Comparison of ENCODE assay signal across 20 mouse cellular contexts in the genomic region with DNA sequence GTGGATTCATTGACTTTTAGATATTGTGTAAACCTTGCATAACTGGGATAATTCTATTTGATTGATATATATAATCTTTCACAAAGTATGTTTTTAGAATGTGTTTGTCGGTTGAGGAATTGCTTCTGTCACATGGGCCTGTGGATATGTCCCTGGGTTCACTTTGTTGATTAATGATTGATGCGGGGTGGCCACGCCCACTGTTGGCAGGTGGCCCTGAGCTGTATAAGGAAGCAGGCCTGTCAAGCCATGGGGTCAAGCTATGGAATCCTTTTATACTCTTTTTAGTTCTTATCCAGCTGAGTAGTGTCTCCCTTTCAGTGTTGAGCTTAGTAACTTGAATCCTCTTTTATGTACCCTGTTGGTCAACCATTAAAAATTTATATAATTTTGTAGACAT.
DNase-seq lines count a peak whose midpoint lies in the region; ATAC-seq and TF ChIP-seq lines count a peak whose summit lies in the region.
"Had no signal": no experiment of that assay in that cellular context is flagged by ENCODE, and none has a peak within 500 bp of the region (broad histone marks: within the 10 kb centered on the region; RNA-seq: fewer than 3 reads in every experiment).

No protein-coding gene starts in this region.

- H3K4me3 ChIP-seq in heart, embryonic 10.5 days = no peak overlapping the region
- no peak overlapping the region for H3K4me3 ChIP-seq in liver, adult 2 months (ENCODE audit: insufficient read depth, low read depth, low read length)
- no peak overlapping the region for H3K4me3 ChIP-seq in liver, embryonic 11.5 days (ENCODE audit: low read depth, low read length)
- no peak overlapping the region for H3K4me3 ChIP-seq in midbrain, postnatal 0 days (ENCODE audit: low read depth, low read length)
- H3K4me3 ChIP-seq: hindbrain, embryonic 13.5 days; limb, embryonic 12.5 days had no signal

- H3K27me3 ChIP-seq in heart, embryonic 10.5 days (ENCODE audit: insufficient read depth, poor library complexity, severe bottlenecking) = no peaks in the 10 kb centered on the region
- no peaks in the 10 kb centered on the region for H3K27me3 ChIP-seq in liver, adult 2 months (ENCODE audit: control insufficient read depth, insufficient read depth, low read length)
- no peaks in the 10 kb centered on the region for H3K27me3 ChIP-seq in liver, embryonic 11.5 days (replicated peaks; ENCODE audit: control insufficient read depth, insufficient read depth, low read length)
- no peaks in the 10 kb centered on the region for H3K27me3 ChIP-seq in midbrain, postnatal 0 days (ENCODE audit: insufficient read depth, low read length)
- H3K27me3 ChIP-seq: hindbrain, embryonic 13.5 days; limb, embryonic 12.5 days had no signal

- H3K9me3 ChIP-seq in heart, embryonic 10.5 days = no peaks in the 10 kb centered on the region
- no peaks in the 10 kb centered on the region for H3K9me3 ChIP-seq in liver, embryonic 11.5 days (ENCODE audit: control insufficient read depth, low read length)
- H3K9me3 ChIP-seq in midbrain, postnatal 0 days (ENCODE audit: low read length) = no peaks in the 10 kb centered on the region
- H3K9me3 ChIP-seq: hindbrain, embryonic 13.5 days; limb, embryonic 12.5 days had no signal

- DNase-seq in heart, adult 11 months = peak; percentile 36
- no peak for DNase-seq in heart, embryonic 10.5 days (ENCODE audit: low spot score)
- peak; percentile 8 for DNase-seq in liver, adult 2 months (ENCODE audit: extremely low read depth, low read depth, low spot score)
- no peak for DNase-seq in liver, embryonic 11.5 days (ENCODE audit: low spot score)
- peak; percentile 5 to 37 for DNase-seq in kidney, postnatal 36 days
- peak; percentile 32 for DNase-seq in yolk sac, embryonic 10.5 days (ENCODE audit: low spot score)
- no peak for DNase-seq in midbrain, postnatal 0 days (ENCODE audit: low spot score)
- no peak for DNase-seq in heart, postnatal 14 days
- DNase-seq: adrenal gland, postnatal 14 days; cerebellum, adult 11-12 months; cerebellum, postnatal 25 days; gastrocnemius, postnatal 14 days; lung, adult 2 months; right cerebral cortex, postnatal 14 days had no signal

- peaks cover 21% of the 10 kb centered on the region for H3K4me1 ChIP-seq in heart, embryonic 10.5 days
- no peaks in the 10 kb centered on the region for H3K4me1 ChIP-seq in liver, adult 2 months (ENCODE audit: control insufficient read depth, insufficient read depth, low read length)
- H3K4me1 ChIP-seq in liver, embryonic 11.5 days (replicated peaks; ENCODE audit: control insufficient read depth, insufficient read depth, low read length) = no peaks in the 10 kb centered on the region
- no peaks in the 10 kb centered on the region for H3K4me1 ChIP-seq in midbrain, postnatal 0 days (ENCODE audit: insufficient read depth, low read length)
- H3K4me1 ChIP-seq: limb, embryonic 12.5 days had no signal

- no peak for TF ChIP-seq CTCF in liver, adult 2 months (IDR thresholded peaks at IDR 0.05; ENCODE audit: low read depth, low read length)
- no peak for TF ChIP-seq CTCF in midbrain, postnatal 0 days (IDR thresholded peaks at IDR 0.05)

- no peak for ATAC-seq in liver, embryonic 11.5 days (replicated peaks; ENCODE audit: low FRiP score)
- ATAC-seq in midbrain, postnatal 0 days (ENCODE audit: low FRiP score) = no peak
- ATAC-seq: activated CD4-positive, CD25-positive, alpha-beta regulatory T cell, adult 4 months; forebrain, embryonic 14.5 days; midbrain, embryonic 16.5 days had no signal

- no peak overlapping the region for H3K9ac ChIP-seq in liver, adult 2 months (ENCODE audit: low read depth, low read length)
- H3K9ac ChIP-seq in liver, embryonic 11.5 days (ENCODE audit: low read depth, low read length) = no peak overlapping the region
- H3K9ac ChIP-seq in midbrain, postnatal 0 days (replicated peaks; ENCODE audit: low read length, poor library complexity, severe bottlenecking) = no peak overlapping the region
- H3K9ac ChIP-seq: hindbrain, embryonic 13.5 days; limb, embryonic 12.5 days had no signal

- no peaks in the 10 kb centered on the region for H3K79me2 ChIP-seq in liver, adult 2 months (ENCODE audit: control insufficient read depth, insufficient read depth, low read length)

- TF ChIP-seq POLR2A in liver, adult 2 months (IDR thresholded peaks at IDR 0.05; ENCODE audit: extremely low read depth, insufficient read depth, low read length) = no peak

- no peak overlapping the region for H3K4me2 ChIP-seq in liver, embryonic 11.5 days
- H3K4me2 ChIP-seq in midbrain, postnatal 0 days (ENCODE audit: low read depth, low read length, poor library complexity, severe bottlenecking) = no peak overlapping the region
- H3K4me2 ChIP-seq: hindbrain, embryonic 13.5 days; limb, embryonic 12.5 days had no signal

- H3K27ac ChIP-seq in heart, embryonic 10.5 days = no peak overlapping the region
- no peak overlapping the region for H3K27ac ChIP-seq in liver, adult 2 months (replicated peaks; ENCODE audit: insufficient read depth, low read depth, low read length)
- H3K27ac ChIP-seq in liver, embryonic 11.5 days (ENCODE audit: low read depth, low read length) = no peak overlapping the region
- no peak overlapping the region for H3K27ac ChIP-seq in midbrain, postnatal 0 days (ENCODE audit: low read depth, low read length)
- H3K27ac ChIP-seq: hindbrain, embryonic 13.5 days; limb, embryonic 12.5 days had no signal

- WGBS in heart, embryonic 10.5 days = 84% methylated on average over 3 of the region's 3 CpGs
- 48% methylated on average over 3 of the region's 3 CpGs for WGBS in liver, adult 2 months
- WGBS in liver, embryonic 11.5 days = 85% methylated on average over 3 of the region's 3 CpGs
- 62% methylated on average over 3 of the region's 3 CpGs for WGBS in midbrain, postnatal 0 days

- intact Hi-C loops in heart, postnatal 14 days (cut with DNase I) = no loop called here

- no peaks in the 10 kb centered on the region for H3K36me3 ChIP-seq in heart, embryonic 10.5 days
- no peaks in the 10 kb centered on the region for H3K36me3 ChIP-seq in liver, adult 2 months (ENCODE audit: control insufficient read depth, insufficient read depth, low read length)
- no peaks in the 10 kb centered on the region for H3K36me3 ChIP-seq in liver, embryonic 11.5 days (ENCODE audit: control insufficient read depth, insufficient read depth, low read length)
- H3K36me3 ChIP-seq in midbrain, postnatal 0 days (ENCODE audit: insufficient read depth, low read length) = no peaks in the 10 kb centered on the region
- H3K36me3 ChIP-seq: G1E; hindbrain, embryonic 13.5 days; limb, embryonic 12.5 days had no signal

Comparison
In these comparisons a context has a peak if more than half of its experiments do, and no peak if none do; other contexts are left out.
1. DNase-seq: peak in heart, adult 11 months (single experiment), liver, adult 2 months (single experiment), kidney, postnatal 36 days (2 of 2) and yolk sac, embryonic 10.5 days (single experiment); none in heart, embryonic 10.5 days (single experiment), liver, embryonic 11.5 days (single experiment), midbrain, postnatal 0 days (single experiment) and heart, postnatal 14 days (0 of 2).